Mouse (Mus musculus): Measurements from ENCODE around the gene 2310061N02Rik.

GRCm38 (mm10) chr16:88707496-88708012 lies at the start of gene 2310061N02Rik:
- TF ChIP-seq CTCF (IDR thresholded peaks at IDR 0.05; ENCODE audit: control insufficient read depth, insufficient read depth, insufficient read length) (no peak), MAX (IDR thresholded peaks at IDR 0.05) (no peak), USF1 (IDR thresholded peaks at IDR 0.05; ENCODE audit: low read depth) (no peak), MYOD1 (IDR thresholded peaks at IDR 0.05; ENCODE audit: control insufficient read depth, insufficient read length, low read depth) (no peak), MYOG (IDR thresholded peaks at IDR 0.05; ENCODE audit: control insufficient read depth, extremely low read depth, insufficient read length) (no peak), FOSL1 (IDR thresholded peaks at IDR 0.05; ENCODE audit: insufficient read depth, low read length, poor library complexity, severe bottlenecking) (no peak)
